Mouse (Mus musculus) right cerebral cortex, postnatal 36 days (tissue): Measurements from ENCODE around the gene Cc2d2b.
A peak's percentile ranks its signal among the peaks of the same experiment; 100 is the strongest.

ENCODE experiments used
- DNase-seq, 2 experiments: peaks; one replicate each; pipeline ENCODE4 v3.0.0; 2022; ENCODE audit warnings: low spot score in 2 of 2, mixed read lengths in 1 of 2

Cc2d2b gene

GRCm38 (mm10) chr19:40754311-40754710 is 5.8 kb downstream of the Cc2d2b start:
- no peak for DNase-seq

DNA sequence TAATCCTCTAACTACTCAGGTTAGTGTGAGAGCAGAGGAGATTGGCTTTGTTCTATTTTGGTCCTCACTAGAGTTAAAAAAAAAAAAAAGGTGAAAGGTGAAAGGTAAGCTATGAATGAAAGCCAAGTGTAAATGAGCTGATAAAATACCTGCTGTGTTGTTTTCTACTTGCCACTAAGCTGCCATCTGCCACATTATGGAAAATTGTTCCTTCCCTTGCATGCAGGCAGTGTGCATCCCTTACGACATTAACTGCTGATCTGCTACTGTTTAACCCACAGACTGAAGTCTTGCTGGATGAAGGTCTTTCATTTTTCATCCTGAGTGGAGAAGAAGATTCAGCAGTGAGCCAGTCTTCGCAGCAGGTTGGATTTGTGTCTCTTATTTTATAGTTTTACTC is 11.5 kb downstream of the Cc2d2b start:
- no peak for DNase-seq

DNA sequence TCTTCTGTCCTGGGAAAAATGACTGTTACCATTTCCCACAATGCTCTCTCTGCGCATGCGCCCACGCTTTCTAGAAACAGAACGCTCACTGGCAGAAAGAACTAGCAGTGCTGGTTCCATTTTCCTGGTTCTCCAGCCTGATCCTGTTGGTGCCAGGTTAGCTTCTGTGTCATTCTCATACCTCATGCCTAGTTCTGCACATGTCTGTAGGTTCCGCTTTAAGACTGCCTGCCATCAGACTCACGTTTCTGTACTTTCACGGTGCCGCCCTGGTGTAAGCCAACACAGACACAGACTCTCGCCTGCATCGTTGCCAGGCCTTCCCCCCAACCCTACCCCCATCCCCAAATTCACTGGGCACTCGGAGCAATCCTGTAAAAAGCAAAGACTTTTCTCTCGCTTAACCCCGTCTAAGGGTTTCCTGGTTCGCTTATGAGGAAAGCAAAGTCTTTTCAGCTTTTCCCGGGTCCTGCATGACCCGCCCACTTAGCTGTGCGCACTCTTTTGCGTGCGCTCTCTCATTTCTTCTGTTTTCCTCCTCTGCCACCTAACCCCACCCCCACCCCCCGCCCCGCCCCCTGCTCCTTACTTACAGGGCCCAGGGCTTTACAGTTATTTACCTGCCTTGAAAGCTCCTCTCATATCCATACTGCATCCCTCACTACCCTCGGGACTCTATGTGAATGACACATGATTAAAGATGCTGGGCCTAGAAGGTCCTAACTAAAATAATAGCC is 13.6 kb downstream of the Cc2d2b start:
- peak; percentile 18 to 41 for DNase-seq

DNA sequence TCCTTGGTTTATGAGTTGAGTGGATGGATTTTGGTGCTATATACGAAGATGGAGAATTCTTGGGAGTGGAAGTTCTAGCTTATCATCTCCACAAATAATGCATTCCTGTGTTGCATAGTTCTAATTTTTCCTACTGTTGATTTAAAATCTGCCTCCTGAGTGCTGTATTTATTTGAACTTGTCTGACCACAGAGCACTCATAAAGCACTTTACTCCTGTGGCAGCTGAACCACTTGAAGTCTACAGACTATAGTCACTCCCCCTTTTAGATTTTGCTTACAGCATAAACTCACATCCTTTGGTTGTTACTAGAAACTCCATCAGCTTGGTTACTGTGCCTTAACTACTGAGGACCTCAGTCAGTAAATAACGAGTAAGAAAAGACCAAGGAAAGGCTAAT is 18.6 kb downstream of the Cc2d2b start:
- DNase-seq: no peak

GRCm38 (mm10) chr19:40769341-40769770 is 20.8 kb downstream of the Cc2d2b start:
- DNase-seq: no peak

- no peak for DNase-seq
Measured at GRCm38 (mm10) chr19:40788004-40788714, 39.6 kb downstream of the Cc2d2b start.

DNA sequence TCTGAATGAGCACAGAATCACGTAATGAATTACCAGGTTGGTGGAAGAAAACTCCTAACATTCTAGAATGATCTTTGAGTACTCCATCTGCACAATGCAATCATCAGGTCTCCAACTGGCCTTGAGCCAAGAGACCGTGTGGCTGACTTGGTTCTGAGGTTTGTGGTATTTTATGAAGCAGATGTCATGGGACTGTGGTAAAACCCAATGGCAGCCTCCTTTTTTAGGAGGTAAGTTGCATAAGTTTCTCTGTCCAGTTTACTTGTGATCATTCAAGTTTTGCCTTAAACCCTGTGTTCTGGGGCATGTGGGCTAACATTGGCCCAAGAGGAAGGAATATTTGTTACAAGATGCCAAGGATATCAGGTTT is 40.1 kb downstream of the Cc2d2b start:
- no peak for DNase-seq

DNA sequence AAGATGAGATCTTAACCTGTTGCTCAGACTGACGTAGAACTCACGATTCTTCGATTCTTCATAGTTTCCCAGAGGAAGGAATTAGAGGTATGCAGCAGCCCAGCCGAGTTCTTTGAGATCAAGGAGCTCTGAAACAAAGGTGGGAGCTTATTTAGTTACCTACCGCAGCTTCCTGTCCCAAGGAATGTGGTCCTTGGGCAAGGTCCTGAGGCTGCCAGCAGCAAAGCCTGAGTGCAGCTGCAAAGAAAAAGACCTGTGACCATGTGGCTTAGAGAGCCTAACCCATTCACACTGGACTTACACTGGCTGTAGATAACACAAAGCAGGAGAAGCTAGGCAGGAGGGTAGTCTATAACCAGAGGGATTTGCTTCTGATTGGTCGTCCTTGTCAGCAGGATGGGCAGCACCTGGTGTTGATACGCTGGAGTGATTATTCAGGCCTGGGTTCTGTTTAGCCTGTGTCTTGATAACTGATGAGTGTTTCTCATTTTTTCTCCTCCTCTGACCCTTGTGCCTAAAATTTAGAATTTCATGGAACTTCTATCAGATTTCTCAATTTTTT is 56.7 kb downstream of the Cc2d2b start:
- no peak for DNase-seq

- DNase-seq: no peak
Measured at GRCm38 (mm10) chr19:40809858-40810257, 61.3 kb downstream of the Cc2d2b start.

DNA sequence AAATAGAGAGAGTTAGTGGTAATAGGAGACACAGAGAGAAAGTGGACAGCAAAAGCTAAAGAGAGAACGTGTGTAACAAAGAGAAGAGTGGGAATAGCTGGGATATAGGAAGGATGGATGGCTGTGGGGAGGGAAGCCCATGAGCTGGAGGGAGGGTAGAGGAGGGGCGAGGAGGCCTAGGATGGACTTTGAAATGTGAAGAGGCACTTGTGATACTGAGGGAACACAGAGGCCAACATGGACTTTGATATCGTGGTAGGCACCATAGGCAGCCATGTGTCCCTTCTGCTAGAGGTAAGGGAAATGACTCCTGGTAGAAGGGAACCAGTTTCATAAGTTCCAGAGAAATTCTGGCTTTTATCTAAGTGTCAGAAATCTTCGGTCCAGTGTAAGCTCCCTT is 63.3 kb downstream of the Cc2d2b start:
- no peak for DNase-seq

DNA sequence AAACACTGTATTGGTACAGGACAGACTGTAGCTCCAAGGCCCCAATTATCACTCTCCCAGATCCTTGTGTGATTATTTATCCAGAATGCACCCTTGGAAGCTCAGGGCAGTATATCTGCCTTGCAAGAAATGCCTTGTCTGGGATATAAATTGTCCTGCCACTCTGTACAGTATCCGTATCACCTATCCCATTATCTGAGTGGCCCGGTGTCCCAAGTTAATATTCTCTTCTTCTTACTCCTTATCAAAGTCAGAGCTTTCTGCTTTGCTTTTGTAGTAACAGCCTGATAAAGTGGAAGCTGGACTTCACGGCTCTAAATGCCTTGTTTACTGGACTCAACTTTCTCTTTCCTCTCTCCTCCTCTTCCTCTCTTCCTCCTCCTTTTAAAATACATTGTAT is 64.2 kb downstream of the Cc2d2b start:
- DNase-seq: no peak

DNA sequence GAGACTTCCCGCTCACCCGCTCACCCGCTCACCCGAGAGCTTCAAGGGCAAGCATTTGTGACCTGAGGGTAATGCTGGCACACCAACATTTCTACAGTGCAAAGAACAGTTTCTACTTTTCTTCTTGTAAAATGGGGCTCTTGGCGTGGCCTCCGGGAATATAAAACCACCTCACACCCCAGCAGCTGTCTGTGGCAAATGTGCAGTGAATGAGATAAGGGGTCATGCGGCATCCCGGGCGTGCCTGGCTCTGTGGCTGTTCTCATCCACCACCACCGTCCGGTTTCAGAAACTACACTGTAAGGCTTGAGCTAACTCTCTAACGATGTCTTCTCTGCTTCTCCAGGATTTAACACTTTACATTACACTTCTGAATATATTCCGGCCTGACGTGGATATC is 64.8 kb downstream of the Cc2d2b start:
- no peak for DNase-seq

GRCm38 (mm10) chr19:40815645-40816183 is 67.2 kb downstream of the Cc2d2b start:
- DNase-seq: no peak

- DNase-seq: no peak
Measured at GRCm38 (mm10) chr19:40817901-40818532, 69.5 kb downstream of the Cc2d2b start.

DNA sequence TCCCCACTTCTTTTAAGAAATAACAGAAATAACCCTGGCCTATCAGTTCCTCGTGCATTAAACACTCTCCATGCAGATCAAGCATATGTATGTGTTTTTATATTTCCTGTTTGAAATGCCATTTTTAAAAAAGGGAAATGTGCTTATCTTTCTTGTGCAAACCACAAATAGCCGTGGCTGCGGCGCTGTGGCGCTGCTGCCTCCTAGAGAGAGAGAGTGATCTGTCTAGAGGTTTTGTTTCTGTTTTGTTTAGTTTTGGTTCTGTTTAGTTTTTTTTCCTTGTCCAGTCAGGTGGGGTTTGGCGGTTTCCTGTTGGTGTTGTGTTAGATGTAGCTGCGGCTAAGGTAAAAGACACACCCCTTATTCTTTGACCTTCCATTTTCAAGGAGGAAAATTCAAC is 70.2 kb downstream of the Cc2d2b start:
- DNase-seq: no peak

DNA sequence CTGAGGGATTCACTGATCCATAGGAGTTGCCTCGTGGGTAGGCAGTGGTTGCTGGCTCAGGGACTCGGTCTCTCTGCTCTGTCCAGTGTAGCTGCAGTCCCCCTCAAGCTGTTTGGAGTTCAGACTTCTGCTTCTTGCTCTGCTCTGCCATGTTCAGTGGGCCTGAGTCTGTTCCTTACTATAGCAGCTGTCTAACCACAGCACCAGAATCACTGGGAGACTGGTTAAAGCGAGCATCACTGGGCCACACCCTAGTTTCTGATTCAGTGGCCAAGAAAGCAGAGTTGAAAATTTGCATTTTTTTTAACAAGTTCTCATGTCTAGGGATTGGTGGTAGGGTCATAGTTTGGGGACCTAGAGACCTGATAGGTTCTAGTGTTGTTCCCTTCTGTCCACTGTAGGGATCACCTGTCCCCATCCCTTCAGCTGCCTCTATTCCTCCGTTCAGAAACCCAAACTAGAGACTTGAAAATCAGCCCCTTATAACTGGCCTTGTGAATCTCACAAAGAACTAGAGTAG is 72.8 kb downstream of the Cc2d2b start:
- no peak for DNase-seq

- no peak for DNase-seq
Measured at GRCm38 (mm10) chr19:40825636-40826035, 77.1 kb downstream of the Cc2d2b start.

DNA sequence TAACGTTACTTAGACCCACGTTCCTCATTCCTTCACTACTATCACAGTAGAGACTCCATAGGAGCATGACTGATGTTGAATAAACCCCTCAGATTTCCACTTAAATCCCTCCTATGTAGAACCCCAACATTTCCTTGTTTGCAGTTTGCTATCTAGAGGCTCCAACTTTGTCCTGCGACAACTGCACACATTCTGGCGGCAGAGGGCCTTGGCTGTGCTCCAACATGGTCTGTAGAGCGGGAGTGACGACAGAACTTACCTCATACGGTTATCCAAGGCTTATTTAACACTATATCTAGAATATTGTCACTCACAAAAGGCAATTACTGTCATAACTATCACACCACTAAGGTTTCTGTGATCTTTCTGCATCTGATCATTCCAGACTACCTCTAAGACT is 78.2 kb downstream of the Cc2d2b start:
- no peak for DNase-seq

GRCm38 (mm10) chr19:40830198-40830597 is 81.6 kb downstream of the Cc2d2b start:
- no peak for DNase-seq

- peak; percentile 87 to 91 for DNase-seq
Measured at GRCm38 (mm10) chr19:40830703-40831415, 82.3 kb downstream of the Cc2d2b start, which contains the start of gene Ccnj. Ccnj (plus strand) TSS chr19:40831279.
